Mouse (Mus musculus): ENCODE data around the gene Mcm8.

DNA sequence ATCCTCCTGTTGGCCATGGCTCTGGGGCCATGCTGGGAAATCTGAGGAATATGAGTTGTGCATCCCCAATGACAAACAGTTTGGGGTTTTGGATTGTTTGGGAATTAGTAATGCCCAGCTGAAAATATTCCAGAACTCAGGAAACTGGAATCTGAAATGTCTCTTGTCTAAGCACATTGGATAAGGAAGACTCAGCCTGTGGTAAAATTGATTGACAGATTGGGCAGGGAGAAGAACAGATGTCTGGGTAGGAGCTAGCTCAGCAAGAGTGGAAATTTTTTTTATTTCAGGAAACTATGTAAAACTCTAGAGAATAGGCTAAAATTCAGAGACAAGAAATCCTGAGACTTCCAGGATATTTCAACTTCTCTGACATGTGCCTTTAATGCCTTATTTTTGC, 44.5 kb downstream of the Mcm8 start:
- TF ChIP-seq GATA1 (IDR thresholded peaks at IDR 0.05; ENCODE audit: low read length) (no peak), TAL1 (IDR thresholded peaks at IDR 0.05; ENCODE audit: low read length) (no peak)
